Mouse (Mus musculus) kidney, adult 2 months (tissue): Measurements from ENCODE around the gene Olfr1378.

Source experiments
- CTCF ChIP-seq: fragments of 200-500 bp; conservative IDR thresholded peaks from 2 replicates; pipeline ENCODE4 v1.5.1; 2011; ENCODE audit warnings: low read depth, mild to moderate bottlenecking, control low read depth, low read length, moderate library complexity, mixed read lengths; ENCODE audit not compliant: insufficient read depth, insufficient read length
- POLR2A ChIP-seq: fragments of 200-500 bp; IDR thresholded peaks from one replicate; pipeline ENCODE4 v1.6.1; 2011; ENCODE audit warnings: low read depth, low read length, control low read depth

GRCm38 (mm10) chr11:51011821-51012220, 45.5 kb downstream of the Olfr1378 start:
- TF ChIP-seq POLR2A (no peak), CTCF (no peak)
